Mouse (Mus musculus) liver, embryonic 13.5 days (tissue): Measurements from ENCODE around the gene Cc2d2b. TPM values are rescaled to one million over a fixed set of nuclear protein-coding genes. Genes with fewer than 3 reads are reported as not detected.

ENCODE experiments used
- ATAC-seq: fragments of 200-750 bp; cut with Nextera tagmentation; 2 replicates; pipeline ENCODE4 v1.8.0; 2017; ENCODE audit warnings: low read depth, mild to moderate bottlenecking, moderate number of reproducible peaks, moderate library complexity
- DNase-seq: peaks from one replicate; pipeline ENCODE4 v3.0.0; 2022
- H3K27ac ChIP-seq: fragments of 300-500 bp; sonication (generic); 2 replicates; pipeline ENCODE4 v1.5.1; 2015; ENCODE audit warnings: moderate library complexity, mild to moderate bottlenecking, inconsistent platforms
- H3K27me3 ChIP-seq: fragments of 300-500 bp; sonication (generic); 2 replicates; pipeline ENCODE4 v1.6.1; 2015; ENCODE audit warnings: mild to moderate bottlenecking, inconsistent platforms
- H3K36me3 ChIP-seq: fragments of 300-500 bp; sonication (generic); 2 replicates; pipeline ENCODE4 v1.6.1; 2015; ENCODE audit warnings: mild to moderate bottlenecking, inconsistent platforms
- H3K4me1 ChIP-seq: fragments of 300-500 bp; sonication (generic); replicated peaks from 2 replicates; pipeline ENCODE4 v1.6.1; 2015; ENCODE audit warnings: inconsistent platforms
- H3K4me2 ChIP-seq: fragments of 300-500 bp; sonication (generic); 2 replicates; pipeline ENCODE4 v1.6.1; 2015; ENCODE audit warnings: inconsistent platforms, mild to moderate bottlenecking, moderate library complexity
- H3K4me3 ChIP-seq: fragments of 300-500 bp; sonication (generic); replicated peaks from 2 replicates; pipeline ENCODE4 v1.5.1; 2015; ENCODE audit warnings: mild to moderate bottlenecking, inconsistent platforms
- H3K9ac ChIP-seq: fragments of 300-500 bp; sonication (generic); 2 replicates; pipeline ENCODE4 v1.6.1; 2015; ENCODE audit warnings: mild to moderate bottlenecking, inconsistent platforms
- H3K9me3 ChIP-seq: fragments of 300-500 bp; sonication (generic); replicated peaks from 2 replicates; pipeline ENCODE4 v1.6.1; 2016; ENCODE audit warnings: inconsistent platforms
- WGBS: fragments of 180-500 bp; shearing (Covaris S2); methylation state at CpG from one replicate; pipeline ENCODE4 v1.1.7; 2015; ENCODE audit not compliant: insufficient replicate concordance; 5-methylcytosine and 5-hydroxymethylcytosine counted together
- polyA plus RNA-seq: library from polyadenylated mRNA; unstranded; fragments of >200 nt; fragmentation: Nextera tagmentation; extraction: Ambion mirVana; gene quantifications from 2 replicates; pipeline ENCODE4 v1.2.1, GENCODE M21; 2015

Cc2d2b gene
- polyA plus RNA-seq, 1 experiment from 2014 or later, result 1.3 TPM

DNA sequence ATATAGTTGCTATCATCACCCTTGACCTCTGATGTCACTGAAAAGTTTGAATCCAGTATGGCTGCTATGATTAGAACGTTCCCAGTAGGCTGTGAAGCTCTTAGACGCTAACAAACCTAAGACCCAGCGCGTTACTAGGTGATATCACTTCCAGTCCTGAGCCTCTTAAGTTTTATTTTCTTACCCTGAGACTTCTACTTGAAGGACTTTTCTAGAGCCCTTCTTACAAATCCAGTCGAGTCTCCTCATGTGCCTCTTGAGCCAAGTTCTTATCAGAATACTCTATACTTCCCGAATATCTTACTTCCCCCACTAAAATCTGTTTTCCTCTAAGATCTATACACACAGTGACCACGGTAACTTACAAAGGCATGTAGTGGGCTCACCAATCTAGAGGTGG lies 89.7 kb downstream of the Cc2d2b start:
- no peaks in the 10 kb centered on the region for H3K27me3 ChIP-seq
- peaks cover 22% of the 10 kb centered on the region for H3K4me1 ChIP-seq
- ATAC-seq (no peak), DNase-seq (no peak)
- H3K9me3 ChIP-seq, result no peaks in the 10 kb centered on the region
- H3K4me3 ChIP-seq, result no peak overlapping the region
- 69% methylated on average over 7 of the region's 7 CpGs for WGBS
- peaks cover 40% of the 10 kb centered on the region for H3K36me3 ChIP-seq
- no peak overlapping the region for H3K4me2 ChIP-seq
- no peak overlapping the region for H3K27ac ChIP-seq
- H3K9ac ChIP-seq, result no peak overlapping the region

DNA sequence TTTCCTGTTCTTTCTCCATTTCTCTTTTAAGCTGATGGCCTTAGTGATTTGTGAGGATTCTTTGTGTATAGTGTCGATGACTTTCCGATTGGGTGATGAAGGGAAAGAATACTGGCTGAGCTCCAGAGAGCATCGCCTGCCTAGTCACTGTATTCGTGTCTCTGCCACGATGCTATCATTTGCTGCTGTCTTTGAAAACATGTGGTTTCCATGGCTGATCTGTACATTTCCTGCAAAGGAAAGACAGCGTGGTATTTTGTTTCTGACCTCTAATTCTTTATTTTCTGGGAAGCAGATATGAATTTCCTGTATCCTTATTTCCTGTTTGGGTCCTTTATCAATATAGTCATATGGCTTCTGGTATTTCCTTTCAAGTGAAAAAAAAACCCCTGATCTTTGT lies 91.8 kb downstream of the Cc2d2b start:
- no peak overlapping the region for H3K9ac ChIP-seq
- no peak overlapping the region for H3K4me3 ChIP-seq
- no peak overlapping the region for H3K27ac ChIP-seq
- H3K36me3 ChIP-seq, result peaks cover 58% of the 10 kb centered on the region
- peaks cover 4% of the 10 kb centered on the region; the same call in 1 of the 2 replicates for H3K4me1 ChIP-seq
- WGBS, result 38% methylated on average over 6 of the region's 6 CpGs
- ATAC-seq (no peak), DNase-seq (no peak)
- no peaks in the 10 kb centered on the region for H3K9me3 ChIP-seq
- H3K27me3 ChIP-seq, result no peaks in the 10 kb centered on the region
- H3K4me2 ChIP-seq, result no peak overlapping the region

DNA sequence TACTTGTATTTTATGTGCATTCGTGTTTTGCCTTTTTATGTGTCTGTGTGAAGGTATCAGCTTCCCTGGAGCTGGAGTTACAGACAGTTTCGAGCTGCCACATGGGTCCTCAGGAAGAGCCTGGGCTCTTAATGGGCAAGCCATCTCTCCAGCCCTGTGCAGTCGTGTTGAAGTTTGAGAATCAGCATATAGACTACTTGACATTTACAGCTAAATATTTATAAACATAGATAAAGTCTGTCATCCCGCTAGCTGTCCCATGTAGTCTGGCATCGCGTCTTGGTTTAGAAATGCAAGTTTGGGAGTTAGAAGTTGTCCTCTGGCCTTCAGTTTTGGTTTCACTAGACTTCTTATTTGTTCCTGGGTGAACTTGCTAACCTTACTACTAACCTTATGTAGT lies 92.5 kb downstream of the Cc2d2b start:
- Histone ChIP-seq H3K36me3 (peaks cover 66% of the 10 kb centered on the region), H3K27ac (no peak overlapping the region), H3K9ac (no peak overlapping the region), H3K4me2 (no peak overlapping the region), H3K27me3 (no peaks in the 10 kb centered on the region), H3K4me1 (no peaks in the 10 kb centered on the region; the same call in 1 of the 2 replicates), H3K9me3 (no peaks in the 10 kb centered on the region), H3K4me3 (no peak overlapping the region)
- 78% methylated on average over 6 of the region's 6 CpGs for WGBS
- no peak for DNase-seq
- no peak for ATAC-seq

DNA sequence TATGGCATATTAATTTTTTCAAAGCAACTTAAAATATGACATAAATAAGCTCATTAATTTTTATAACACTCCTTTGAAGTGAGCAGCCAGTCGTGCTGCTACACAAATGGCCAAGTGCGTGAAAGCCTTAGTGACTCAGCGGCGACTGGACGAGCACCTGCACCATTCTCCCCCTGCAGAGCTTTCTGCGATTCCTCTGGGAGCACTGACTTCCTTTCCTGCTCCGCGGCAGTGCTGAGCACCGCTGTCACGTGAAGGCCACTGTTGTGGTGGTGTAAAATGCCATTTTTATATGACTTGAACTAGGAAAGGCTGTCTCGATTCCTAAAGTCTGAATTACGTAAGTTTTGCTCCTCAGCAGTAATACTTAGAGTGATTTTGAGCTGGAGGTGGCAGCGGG lies 93.0 kb downstream of the Cc2d2b start:
- H3K27me3 ChIP-seq, result no peaks in the 10 kb centered on the region
- ATAC-seq (no peak), DNase-seq (no peak)
- peaks cover 67% of the 10 kb centered on the region for H3K36me3 ChIP-seq
- no peaks in the 10 kb centered on the region; the same call in 1 of the 2 replicates for H3K4me1 ChIP-seq
- WGBS, result 84% methylated on average over 13 of the region's 13 CpGs
- H3K4me3 ChIP-seq, result no peak overlapping the region
- no peak overlapping the region for H3K27ac ChIP-seq
- H3K9me3 ChIP-seq, result no peaks in the 10 kb centered on the region
- no peak overlapping the region for H3K4me2 ChIP-seq
- H3K9ac ChIP-seq, result no peak overlapping the region

DNA sequence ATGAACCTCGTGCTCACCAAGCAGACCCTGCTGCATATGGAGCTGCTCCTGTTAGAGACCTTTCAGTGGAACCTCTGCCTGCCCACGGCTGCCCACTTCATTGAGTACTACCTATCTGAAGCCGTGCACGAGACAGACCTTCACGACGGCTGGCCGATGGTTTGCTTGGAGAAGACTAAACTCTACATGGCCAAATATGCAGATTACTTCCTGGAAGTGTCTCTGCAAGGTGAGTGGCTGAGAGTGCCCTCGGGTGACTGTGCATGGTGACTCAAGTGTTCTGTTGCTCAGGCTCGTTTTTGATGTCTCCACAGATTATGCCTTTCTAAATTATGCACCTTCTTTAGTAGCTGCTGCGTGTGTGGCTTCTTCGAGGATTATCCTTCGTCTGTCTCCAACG lies 96.2 kb downstream of the Cc2d2b start:
- peaks cover 60% of the 10 kb centered on the region for H3K36me3 ChIP-seq
- WGBS, result 85% methylated on average over 13 of the region's 13 CpGs
- no peaks in the 10 kb centered on the region for H3K27me3 ChIP-seq
- no peak overlapping the region for H3K4me2 ChIP-seq
- H3K9ac ChIP-seq, result no peak overlapping the region
- DNase-seq, result no peak
- no peaks in the 10 kb centered on the region for H3K9me3 ChIP-seq
- H3K4me1 ChIP-seq, result no peaks in the 10 kb centered on the region; the same call in 1 of the 2 replicates
- no peak overlapping the region for H3K27ac ChIP-seq
- ATAC-seq, result no peak
- H3K4me3 ChIP-seq, result no peak overlapping the region

DNA sequence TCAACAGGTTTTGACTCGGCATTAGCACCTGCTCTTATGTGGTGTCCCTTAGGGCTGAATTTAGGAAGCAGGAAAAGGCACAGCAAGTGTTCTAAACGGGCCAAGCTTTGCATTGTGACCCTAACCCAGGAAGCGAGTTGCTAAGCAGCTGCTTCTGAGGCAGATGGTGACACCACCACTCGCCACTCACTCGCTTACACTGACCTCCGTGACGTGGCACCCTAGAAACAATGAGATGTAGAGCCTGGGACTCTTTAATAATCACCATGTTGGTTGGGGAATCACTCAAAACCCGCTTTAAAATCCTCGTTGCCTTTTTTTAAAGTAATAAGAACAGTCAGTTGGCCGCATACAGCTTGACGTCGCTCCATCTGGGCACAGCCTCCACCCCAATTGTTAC lies 100.8 kb downstream of the Cc2d2b start:
- Histone ChIP-seq H3K9ac (no peak overlapping the region), H3K4me3 (no peak overlapping the region), H3K27ac (no peak overlapping the region), H3K4me1 (no peaks in the 10 kb centered on the region), H3K4me2 (no peak overlapping the region), H3K9me3 (no peaks in the 10 kb centered on the region), H3K27me3 (no peaks in the 10 kb centered on the region), H3K36me3 (peaks cover 39% of the 10 kb centered on the region)
- DNase-seq (no peak), ATAC-seq (no peak)
- 81% methylated on average over 12 of the region's 12 CpGs for WGBS

DNA sequence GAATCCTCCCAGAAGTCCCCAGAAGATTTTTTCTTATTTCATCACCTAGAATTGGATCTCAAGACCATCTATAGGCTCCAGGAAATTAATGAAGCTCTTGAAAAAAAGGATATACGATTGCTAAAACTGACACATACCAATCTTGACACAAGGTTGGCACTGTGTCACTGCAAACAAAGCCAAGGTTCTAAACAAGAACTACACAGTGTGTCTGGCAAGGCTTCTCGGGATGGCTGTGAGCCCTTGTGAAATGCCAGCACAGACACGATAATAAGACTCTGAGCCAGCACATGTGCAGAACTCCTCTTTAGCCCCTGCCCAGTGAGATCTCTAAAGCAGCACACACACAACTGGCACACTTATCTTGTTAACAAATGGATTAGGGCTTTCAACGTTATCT lies 111.0 kb downstream of the Cc2d2b start:
- no peaks in the 10 kb centered on the region for H3K36me3 ChIP-seq
- H3K9ac ChIP-seq, result no peak overlapping the region
- no peaks in the 10 kb centered on the region for H3K9me3 ChIP-seq
- no peak for DNase-seq
- ATAC-seq, result no peak
- H3K27ac ChIP-seq, result no peak overlapping the region
- H3K4me1 ChIP-seq, result 0 out of 2 replicates have a peak, but pooled peaks cover 2% of the 10 kb centered on the region
- H3K4me2 ChIP-seq, result no peak overlapping the region
- 0 out of 2 replicates have a peak, but pooled peaks cover 4% of the 10 kb centered on the region for H3K27me3 ChIP-seq
- H3K4me3 ChIP-seq, result no peak overlapping the region
- 33% methylated on average over 4 of the region's 4 CpGs for WGBS

DNA sequence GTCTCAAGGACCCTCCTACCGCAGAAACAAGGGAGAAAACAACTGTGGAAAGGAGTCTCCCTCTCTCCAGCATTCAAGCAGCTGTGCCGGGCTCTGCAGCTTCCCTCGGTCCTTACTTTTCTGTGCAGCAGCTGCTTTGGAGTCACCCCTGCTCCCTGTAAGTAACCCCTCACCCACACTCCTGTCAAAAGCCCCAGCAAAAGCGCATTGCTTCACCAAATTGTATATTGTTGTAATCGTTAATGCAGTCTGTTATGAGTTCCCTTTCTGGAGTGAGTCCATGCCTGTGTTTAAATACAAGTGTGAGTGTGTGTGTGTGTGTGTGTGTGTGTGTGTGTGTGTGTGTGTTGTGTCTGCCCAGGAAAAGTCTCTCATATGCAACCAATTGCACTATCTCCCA lies 119.7 kb downstream of the Cc2d2b start:
- ATAC-seq (no peak), DNase-seq (no peak)
- Histone ChIP-seq H3K4me1 (peaks cover 5% of the 10 kb centered on the region), H3K9me3 (no peaks in the 10 kb centered on the region), H3K4me3 (no peak overlapping the region), H3K36me3 (no peaks in the 10 kb centered on the region), H3K27ac (no peak overlapping the region), H3K9ac (no peak overlapping the region), H3K27me3 (peaks cover 22% of the 10 kb centered on the region), H3K4me2 (no peak overlapping the region)
- 38% methylated on average over 5 of the region's 5 CpGs for WGBS

DNA sequence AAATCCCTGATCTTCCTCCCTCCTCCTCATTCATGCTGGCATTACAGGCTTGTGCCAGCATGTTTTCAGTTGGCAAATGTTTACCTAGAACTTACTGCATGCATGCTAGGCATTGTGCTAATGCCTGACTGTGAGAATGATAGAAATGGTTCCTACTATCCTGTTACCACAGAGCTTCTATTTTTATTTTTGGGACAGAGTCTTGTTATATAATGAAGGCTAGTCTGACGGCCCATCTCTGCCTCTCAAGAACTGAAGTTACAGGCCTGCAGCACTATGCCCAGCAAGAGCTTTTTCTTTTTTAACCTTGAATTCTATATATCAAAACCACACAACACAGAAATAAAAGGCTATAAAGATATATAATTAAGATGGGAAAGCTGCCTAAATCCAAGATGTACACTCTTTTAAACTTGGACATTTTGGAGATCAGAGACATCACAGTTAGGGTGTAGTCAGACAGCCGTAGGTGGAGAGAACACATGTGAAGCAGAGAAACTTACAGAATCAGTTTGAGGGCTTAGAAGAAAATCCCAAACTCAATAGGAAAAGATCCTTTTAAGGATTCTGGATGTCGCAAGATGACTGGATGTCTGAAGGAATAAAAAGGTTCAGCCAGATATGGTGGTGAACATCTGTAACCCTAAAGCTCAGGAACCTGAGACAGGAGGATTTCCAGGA lies 121.0 kb downstream of the Cc2d2b start:
- Histone ChIP-seq H3K27ac (no peak overlapping the region), H3K27me3 (peaks cover 24% of the 10 kb centered on the region), H3K36me3 (no peaks in the 10 kb centered on the region), H3K9me3 (no peaks in the 10 kb centered on the region), H3K9ac (no peak overlapping the region), H3K4me2 (no peak overlapping the region), H3K4me1 (peaks cover 10% of the 10 kb centered on the region), H3K4me3 (no peak overlapping the region)
- ATAC-seq (no peak), DNase-seq (no peak)
- 69% methylated on average over 3 of the region's 3 CpGs for WGBS

DNA sequence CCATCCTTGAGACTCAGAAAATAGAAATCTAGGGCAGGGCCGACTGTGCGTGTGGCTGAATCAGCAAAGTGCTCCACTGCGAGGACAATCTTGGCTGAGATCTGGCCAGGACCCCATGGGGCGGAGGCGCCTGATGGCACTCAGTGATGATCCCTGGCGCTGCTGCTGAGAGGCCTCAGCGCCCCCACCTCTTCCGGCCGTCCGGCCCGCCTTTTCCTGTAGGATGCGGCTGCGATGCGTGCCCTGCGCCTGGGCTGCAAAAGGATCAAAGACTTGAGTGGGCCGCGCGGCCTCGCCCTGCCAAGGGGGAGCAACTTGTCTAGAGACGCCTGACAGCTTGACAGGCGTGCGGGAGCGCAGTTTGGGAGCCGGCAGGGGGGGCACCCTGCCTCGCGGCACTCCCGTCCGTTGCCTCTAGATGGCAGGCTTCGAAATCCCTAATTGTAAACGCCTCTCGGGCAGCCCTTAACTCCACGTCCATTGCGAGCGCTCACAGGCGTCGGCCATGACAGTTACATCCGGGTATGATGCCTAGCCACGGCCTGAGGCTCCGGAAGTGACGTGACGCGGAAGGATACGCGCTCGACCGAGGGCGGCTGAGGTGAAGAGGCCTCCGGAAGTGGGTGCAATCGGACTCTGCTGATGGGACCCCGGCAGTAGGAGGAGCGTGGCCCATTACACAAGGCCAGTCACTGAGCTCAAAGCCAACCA lies 124.6 kb downstream of the Cc2d2b start:
- H3K9me3 ChIP-seq, result no peaks in the 10 kb centered on the region
- peak overlapping the region; percentile 83 for H3K4me2 ChIP-seq
- DNase-seq (peak; percentile 77), ATAC-seq (peak; percentile 91)
- H3K4me1 ChIP-seq, result peaks cover 10% of the 10 kb centered on the region
- peak overlapping the region; percentile 74 for H3K27ac ChIP-seq
- H3K27me3 ChIP-seq, result peaks cover 48% of the 10 kb centered on the region
- H3K9ac ChIP-seq, result peak overlapping the region; percentile 64
- no peaks in the 10 kb centered on the region for H3K36me3 ChIP-seq
- WGBS, result 2% methylated on average over 51 of the region's 51 CpGs
- peak overlapping the region; percentile 67 for H3K4me3 ChIP-seq
